Mouse (Mus musculus): ENCODE measurements at regions not wholly inside any gene's neighbourhood (a gene's known extent, or its start where the extent isn't known, plus 50 kb on each side); places are given as distances from the start of the nearest gene placed in this dataset.

DNA sequence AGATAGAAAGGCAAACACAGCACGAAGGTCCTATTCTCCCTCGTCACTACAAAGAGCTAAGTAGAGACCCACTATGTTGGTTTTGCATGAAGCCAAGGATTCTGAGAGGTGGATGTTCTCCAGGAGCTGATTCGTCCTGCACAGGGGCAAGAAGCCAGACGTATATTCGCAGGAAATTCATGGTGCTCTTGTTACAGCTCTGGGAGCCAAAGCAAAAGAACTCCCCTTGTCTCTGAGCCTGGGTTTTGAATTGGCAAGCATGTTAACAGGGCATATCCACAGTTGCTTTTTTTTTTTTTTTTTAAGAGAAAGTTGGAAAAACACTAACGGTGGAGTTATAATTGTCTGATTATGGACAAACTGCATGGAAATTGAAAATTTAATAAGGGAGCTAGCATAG, 191.7 kb upstream of the Prickle1 start:
- no peak for DNase-seq (ENCODE audit: low spot score)

DNA sequence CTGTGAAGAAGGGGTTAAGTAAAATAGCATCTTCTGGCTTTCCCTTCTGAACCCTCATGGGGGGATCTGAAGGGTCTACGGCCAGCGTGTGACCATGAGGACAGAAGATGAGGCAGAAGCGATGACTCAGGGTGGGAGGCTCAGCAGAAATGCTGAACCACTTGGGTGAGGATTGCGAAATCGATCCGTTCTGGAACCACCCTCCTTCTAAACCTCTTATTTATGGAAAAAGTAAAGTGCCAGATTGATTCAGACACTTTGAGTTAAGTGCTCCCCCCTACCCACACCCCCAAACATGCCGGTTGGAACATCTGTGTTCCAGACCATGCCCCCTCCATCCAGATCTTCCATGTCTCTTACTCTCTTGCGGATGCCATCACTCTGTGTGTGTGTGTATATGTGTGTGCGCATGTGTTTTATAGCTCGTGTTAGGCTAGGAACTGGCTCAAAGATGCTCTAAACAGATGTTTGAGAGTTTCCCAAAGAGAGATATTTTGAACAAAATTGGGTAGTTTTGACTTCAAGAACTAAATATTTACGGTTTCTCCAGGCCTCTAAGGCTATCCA, 190.2 kb upstream of the Prickle1 start:
- no peak for DNase-seq (ENCODE audit: low spot score)

DNA sequence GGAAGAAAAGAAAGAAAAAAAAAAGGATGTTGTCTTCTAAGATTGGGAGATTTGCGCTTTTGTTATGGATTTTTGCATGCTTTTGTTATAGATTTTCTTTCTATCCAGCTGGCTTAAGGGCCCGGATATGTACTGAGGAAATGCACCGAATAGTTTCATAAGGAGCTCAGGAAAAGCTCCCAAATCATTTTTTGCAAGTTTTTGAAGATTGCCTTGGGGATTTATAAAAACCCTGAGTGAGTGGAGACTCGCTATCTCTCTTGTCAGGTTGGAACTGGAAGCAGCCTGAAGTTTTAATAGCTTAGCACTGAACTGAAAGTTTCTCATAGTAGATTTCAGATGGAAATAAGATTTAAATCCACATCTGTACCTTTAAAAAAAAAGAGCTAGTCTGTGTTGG, 188.0 kb upstream of the Prickle1 start:
- DNase-seq (ENCODE audit: low spot score), result no peak

DNA sequence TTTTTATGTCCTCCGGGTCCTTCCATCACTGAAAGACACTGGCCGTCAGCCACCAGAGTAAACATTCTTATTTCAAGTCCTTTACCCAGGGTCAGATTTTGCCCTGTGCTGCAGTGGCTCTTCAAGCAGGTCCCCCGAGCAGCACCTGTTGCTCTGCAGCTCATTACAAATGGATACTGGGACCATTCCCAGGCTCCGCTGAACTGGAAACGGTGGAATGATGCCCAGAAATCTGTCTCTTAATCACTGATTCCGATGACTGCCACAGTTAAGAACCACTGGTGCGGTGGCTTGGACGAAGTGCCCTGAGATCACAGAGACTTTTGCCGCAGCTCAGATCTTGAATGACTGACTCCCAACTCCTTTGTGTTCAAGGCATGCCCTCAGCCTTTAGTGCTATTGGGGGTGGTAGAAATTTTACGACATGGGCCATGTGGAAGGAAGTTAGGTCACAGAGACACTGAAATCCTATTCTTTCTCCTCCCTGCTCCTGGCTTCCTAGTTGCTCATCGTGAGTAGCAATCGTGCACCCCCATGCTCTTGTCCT, 179.6 kb upstream of the Prickle1 start:
- no peak for DNase-seq (ENCODE audit: low spot score)

DNA sequence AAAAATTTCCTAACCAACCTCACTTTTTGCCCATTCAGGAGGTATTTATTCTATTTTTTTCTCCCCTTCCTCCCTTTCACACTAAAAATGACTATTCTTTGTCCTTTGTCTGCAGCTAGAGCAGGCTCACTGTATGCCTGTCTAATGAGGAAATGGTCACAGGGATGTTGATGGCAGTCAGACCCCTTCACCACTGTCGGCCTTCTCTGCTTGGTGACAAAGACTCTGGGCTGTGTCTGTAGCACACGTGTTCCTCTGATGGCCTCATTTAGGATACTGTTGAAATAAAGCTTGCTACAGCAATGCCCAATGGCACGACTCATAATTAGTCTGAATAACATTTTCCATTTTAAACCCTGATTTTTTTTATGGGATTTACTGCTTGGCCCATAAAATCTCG, 178.6 kb upstream of the Prickle1 start:
- DNase-seq (ENCODE audit: low spot score), result no peak

DNA sequence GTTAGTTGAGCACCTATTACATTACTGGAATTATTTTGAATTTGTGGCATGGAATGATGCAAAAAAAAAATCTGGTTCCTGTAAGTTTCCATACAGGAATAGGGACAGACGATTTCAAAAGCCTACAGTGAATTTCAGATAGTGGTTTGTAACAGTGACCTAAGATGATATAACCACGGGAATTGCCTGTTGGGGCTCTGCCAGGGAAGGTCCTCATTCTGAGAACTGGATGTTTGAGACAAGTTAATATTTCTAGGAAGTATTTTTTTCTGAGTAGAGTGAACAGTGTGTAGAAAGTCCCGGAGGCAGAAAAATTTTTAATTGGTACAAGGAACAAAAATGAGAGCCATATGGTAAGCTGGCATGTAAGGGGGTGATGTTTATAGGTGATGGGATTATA, 171.3 kb upstream of the Prickle1 start:
- DNase-seq (ENCODE audit: low spot score), result no peak

DNA sequence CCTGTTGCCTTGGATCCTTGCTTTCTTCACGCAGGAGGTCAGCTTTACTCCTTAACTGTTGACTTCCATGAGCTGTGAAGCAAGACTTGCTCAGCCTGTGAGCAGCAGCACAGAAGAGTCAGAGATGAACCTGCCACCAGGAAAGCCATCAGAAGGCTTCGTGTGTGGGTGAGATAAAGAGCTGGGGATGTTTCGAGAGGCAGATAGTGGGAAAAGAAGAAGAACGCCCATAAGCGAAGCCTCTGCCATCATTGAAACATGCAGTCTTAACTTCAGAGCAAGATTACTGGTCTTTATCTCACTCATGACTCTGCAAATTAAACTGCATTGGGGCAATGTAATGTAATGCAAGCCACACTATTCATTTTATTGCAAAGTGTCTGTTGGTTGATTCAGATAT, 167.4 kb upstream of the Prickle1 start:
- no peak for DNase-seq (ENCODE audit: low spot score)

DNA sequence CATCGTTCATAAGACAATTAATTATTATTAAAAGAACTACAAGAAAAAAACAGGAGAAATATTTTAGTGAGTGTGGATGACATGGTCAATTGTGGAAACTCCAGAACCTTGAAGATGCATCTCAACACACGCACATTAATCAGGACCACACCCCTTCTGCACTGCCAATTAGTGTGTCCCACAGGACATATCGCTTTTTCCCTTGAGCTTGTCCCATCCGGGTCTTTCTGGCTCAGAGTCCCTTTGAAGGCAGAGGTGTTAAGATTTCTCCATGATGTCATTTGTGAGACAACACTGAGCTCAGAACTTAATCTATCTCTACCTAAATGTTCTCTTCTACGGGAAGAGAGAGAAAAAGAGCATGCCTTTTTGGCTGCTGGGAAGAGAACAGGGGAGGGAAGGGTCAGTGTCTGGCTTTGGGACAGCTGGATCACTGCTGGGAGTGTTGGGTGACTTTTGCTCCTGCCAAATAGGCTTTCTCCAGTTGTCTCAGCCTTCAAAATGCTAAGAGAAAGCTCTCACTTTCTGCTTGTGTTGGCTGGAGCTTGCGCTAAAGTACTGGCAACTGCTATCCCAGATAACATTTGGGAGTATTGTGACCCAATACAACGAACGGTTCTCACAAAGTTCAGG, 162.6 kb upstream of the Prickle1 start:
- no peak for DNase-seq (ENCODE audit: low spot score)

DNA sequence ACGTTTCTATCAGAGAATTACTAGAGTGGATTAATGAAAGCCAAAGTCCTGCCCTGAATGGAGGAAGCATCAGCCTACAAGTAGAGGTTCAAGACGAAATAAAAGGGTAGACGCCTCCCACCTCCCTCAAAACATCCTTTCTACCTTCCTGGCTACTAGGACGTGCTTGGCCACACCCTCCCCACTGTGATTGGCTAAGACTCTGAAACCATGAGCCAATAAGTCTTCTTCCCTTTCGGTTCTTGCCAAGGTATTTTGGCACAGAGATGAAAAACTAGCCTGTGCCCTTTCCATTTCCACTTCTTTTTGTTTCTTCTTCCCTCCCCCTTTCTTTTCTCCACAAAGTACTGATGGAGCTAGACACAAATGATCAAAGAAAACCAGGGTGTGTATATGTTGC, 160.3 kb upstream of the Prickle1 start:
- DNase-seq (ENCODE audit: low spot score), result no peak

DNA sequence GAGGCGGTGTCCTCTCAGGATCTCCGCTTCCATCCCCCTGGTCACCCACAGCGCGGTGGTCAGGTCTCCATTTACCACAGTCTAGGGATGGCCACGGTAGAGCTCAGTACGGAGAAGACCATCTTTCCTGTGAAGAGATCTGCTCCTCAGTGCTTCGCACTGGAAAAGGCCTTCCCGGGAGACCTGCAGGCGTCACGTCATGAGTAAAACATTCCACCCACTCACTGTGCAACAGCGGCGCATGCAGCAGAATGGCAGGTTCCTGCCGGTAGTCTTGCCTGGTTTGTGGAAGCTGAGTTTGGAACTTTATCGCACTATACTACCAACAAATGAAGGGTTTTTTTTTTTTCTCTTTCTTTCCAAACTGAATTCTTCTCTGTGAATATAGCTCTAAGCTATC, 156.1 kb upstream of the Prickle1 start:
- DNase-seq (ENCODE audit: low spot score), result no peak

DNA sequence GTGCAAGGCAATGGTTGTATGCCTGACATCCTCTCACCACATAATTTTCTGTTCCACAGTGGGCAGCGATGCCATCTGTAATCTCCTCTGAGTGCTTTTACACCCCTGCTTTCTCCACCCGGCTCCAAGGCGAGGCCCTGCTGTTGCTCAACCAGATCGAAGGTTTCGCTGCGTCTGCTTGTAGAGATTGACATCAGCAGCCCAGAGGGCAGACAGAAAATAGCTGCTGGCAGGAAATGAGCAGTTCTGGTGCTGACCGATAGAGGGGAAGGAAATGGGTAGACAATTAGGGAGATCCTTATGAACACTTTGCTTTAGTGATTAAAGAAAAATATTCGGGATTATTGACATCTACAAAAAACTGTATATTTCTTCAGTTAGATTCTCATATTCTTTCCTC, 155.3 kb upstream of the Prickle1 start:
- DNase-seq (ENCODE audit: low spot score), result no peak

DNA sequence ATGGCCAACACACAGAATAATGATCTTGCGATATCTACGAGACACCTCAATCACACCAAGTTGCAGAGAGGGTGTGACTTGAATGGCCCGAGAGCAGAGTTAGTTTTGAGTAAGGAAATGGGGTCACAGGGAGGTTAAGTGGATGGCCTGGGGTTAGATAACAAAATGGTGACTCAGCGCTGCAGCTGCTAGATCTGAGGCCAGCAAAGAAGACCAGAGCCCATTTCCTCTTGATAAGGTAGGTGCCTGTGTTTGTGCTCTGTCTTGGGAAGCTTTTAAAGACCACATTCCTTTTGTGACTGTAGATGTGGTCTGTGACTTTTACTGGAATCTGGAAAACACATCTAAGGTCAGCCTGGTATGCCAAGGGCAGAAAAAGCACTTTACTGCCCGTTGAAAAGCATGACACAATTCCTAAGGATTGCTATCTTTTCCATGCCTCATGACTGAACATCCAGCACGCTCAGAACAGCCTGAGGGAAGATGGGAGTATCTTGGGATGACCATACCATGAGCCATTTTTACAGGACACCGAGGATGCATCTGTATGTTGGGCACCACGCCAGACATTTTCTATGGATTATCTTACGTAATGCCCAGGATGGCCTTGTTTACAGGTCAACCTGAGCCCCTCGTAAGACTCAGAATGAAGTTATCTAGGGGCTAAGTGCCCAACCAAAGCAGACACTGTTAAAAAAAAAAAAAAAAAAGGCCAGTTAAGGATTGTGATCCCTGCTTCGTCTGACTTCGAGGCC, 148.7 kb upstream of the Prickle1 start:
- no peak for DNase-seq (ENCODE audit: low spot score)

DNA sequence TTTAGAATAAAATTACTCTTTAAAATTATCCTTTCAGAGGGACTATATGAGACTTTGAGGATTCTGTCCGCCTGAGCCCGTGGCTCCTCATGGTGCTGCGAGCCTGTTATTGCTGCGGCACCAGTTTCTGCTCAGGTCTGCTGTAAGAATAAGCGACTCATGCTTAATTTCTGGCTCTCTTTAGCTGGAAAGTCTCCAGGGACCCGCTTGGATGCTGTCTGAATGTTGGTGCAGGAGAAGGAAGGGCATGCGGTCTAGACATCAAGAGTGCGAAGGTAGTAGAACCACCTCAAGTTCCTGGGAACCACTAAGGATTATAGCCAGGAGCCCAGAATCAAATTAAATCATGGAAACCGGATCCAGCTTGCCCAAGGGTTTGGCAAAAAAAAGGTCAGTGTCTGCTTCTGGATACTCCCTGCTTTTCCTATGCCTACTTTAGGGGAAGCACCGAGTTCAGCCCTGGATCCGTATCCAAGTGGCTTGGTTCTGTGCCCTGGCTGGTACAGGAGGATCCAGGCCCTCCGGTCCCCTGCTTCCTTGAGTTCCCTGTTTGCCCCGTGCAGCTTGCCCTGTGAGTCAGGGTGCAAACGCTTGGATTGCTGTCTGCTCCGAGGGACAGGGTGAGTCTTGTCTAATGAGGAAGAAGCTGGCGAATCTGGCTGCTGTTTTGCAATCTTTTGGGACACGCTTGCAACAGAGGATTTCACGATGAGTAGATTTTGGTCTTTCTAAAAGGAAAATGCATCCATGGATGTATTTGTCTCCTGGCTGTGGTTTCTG, 138.2 kb upstream of the Prickle1 start:
- no peak for DNase-seq (ENCODE audit: low spot score)

DNA sequence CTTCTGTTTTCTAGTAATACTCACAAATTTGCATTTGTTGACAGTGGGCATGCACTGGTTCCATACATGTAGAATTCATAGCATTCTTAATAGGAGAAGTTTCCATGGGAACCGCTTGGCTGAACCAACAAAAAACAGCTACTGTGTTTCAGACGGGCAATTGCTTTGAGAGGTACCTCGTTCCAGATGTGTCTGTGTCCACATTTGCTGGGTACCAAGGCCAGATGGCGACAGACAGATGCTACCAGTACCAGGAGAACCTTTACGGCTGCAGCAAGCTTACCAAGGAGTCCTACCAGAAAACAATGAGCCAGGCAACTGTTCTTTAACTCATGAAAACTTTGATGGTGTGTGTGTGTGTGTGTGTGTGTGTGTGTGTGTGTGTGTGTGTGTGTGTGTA, 137.1 kb upstream of the Prickle1 start:
- no peak for DNase-seq (ENCODE audit: low spot score)

DNA sequence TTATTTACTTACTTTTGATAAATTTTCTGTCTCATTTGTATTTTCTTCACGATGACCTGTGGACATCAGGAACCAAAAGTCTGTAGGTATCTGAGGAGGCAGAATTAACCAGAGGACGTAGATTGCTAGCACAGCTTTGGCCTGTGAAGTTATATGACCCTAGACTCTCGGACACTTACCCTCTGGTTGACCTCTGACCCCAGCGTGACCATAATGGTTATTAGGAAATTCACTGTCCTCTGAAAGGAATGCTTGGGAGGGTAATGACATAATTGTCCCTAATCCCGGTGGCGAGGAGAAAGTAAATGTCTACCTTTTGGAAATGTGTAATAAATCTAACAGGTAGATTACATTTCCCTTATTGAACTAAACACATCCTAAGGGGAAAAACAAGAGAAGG, 135.5 kb upstream of the Prickle1 start:
- DNase-seq (ENCODE audit: low spot score), result no peak

DNA sequence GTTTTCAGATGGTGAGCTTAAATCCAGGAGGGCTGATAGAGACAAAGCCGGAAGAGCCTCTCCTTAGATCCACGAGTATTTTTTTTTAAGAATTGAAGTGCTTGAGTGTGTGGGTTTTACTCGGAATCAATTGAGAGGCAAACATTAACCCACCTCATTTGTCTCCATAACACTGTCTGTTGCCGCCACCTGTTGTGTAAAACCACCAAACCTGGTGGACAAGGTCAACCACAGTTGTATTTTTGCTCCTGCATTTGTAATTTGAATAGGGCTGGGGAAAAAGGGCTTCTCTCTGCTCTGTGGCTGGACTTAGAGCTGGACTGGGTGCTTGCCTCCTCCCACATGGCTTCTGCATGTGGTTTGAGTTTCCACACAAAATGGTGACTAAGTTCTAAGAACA, 119.8 kb upstream of the Prickle1 start:
- no peak for DNase-seq (ENCODE audit: low spot score)

DNA sequence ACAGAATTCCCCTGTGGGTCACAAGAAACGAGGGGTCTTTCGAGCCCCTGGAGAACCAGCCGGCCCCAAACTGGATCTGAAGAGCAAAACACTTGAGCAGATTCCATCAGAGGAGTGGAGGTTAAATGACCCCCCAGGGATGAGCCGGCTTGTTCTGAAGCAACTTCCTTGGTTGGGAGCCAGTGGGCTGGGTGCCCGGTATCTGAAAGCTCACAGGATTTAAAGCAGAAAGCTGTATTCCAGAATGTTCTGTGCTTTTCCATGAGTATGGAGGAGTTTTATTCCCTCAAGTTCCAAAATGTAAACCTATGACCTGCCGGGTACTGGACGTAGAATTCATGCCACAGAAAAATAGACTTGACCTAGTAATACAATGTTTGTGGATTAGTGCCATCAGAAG, 117.7 kb upstream of the Prickle1 start:
- peak; percentile 48 for DNase-seq (ENCODE audit: low spot score)

DNA sequence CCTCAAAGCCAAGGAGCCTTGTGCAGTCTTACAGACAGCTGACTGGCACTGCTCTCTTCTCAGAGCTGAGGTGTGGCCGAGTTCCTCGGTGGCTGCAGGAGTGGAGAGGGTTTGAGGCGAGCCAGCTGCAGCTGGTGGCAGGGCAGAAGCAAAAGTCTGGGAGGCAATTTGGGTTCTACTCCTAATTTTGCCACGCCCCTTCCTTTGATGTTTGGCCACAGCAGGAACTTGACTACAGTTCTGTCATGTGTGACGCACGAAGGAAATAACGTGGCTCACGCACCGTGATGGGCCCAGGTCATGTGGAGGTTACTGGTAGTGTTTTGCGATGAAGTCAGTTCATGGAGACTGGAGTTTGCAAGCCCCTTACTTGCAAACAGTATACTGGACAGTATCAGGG, 116.9 kb upstream of the Prickle1 start:
- no peak for DNase-seq (ENCODE audit: low spot score)

DNA sequence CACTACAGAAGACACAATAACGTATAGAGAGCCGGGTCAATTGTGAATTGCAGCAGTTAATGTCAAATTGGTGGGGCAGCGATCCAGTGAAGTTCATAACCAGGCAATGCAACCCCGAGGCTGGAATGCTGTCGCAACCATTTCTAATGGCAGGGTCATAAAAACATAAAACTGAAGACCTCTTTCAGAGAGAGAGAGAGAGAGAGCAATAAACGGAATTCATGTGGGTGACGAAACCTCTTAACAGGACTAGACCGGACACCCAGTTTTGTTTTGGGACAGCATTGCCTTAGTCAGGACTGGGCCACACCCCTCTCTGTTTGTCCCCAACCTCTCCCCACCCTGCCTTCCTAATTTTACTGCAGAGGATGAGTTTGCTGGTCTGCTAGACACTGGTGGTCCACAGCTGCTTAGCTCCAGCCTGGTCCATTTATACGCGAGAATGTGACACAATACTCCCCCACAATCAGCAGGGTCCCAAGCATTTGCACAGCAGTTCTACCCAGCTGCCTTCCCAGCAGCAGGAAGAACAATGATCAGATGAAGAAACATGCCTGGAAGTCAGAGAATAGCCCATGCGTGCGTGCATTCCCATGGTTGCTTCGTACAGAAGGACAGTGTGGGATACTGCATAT, 115.6 kb upstream of the Prickle1 start:
- DNase-seq (ENCODE audit: low spot score), result no peak

DNA sequence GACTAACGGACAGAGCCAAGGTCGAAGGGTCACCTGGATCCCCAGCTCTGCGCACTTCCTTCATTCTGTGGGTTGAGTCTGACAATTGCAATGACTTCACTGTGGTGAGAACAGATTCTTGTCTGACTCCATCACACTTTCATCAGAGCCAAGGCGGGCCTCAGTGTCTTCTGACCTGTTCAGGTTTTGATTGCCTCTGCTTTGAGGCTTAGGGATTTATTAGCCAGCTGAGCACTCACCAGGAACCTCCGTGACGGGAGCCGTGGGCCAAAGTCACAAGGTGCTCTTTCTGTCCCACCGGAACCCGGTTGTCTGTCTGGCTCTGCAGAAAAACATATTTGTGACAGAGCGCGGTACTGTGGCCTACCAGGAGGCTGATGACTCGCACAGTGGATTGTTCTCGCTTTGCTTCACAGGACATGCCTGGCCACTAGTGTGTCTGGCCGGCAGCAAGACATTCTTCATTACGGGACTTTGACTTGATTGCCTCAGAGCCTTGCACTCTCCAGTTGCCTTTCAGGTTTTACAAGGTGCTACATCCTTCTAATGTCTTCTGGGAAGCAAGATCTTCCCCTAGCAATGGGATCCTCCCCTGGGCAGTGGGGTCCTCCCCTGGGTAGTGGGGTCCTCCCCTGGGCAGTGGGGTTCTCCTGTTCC, 114.9 kb upstream of the Prickle1 start:
- no peak for DNase-seq (ENCODE audit: low spot score)

DNA sequence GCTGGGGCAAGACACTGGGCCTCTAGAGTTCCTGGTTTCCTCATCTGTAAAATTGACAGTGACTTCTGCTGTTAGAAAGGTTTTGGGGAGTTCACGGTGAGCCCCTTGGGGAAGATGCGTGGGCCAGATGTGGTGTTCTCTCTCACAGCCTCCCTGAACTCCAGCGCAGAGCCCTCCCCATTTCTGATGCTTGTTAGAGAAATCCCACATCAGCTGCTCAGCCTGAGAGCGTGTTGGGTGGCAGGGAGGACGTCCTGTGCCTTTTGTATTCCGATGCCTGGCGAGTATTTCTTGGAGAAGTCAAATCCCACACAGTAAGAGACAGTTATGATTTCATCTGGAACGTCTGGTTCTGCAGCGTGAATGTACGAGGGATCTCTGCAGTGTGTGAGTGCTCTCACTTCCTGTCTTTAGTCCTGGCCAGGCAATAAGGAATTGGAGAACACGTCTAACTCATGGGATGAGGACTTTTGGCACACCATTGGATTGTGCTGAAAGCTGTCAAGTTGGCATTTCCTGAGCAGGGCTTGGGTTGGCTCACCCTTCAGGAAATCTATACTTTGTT, 110.8 kb upstream of the Prickle1 start:
- DNase-seq (ENCODE audit: low spot score), result no peak
